Mouse (Mus musculus): ENCODE data around the gene Usp15. TPM values are rescaled to one million over a fixed set of nuclear protein-coding genes. Genes with fewer than 3 reads are reported as not detected.

Gene Usp15
- polyA plus RNA-seq, 1 experiment, result 175 TPM

DNA sequence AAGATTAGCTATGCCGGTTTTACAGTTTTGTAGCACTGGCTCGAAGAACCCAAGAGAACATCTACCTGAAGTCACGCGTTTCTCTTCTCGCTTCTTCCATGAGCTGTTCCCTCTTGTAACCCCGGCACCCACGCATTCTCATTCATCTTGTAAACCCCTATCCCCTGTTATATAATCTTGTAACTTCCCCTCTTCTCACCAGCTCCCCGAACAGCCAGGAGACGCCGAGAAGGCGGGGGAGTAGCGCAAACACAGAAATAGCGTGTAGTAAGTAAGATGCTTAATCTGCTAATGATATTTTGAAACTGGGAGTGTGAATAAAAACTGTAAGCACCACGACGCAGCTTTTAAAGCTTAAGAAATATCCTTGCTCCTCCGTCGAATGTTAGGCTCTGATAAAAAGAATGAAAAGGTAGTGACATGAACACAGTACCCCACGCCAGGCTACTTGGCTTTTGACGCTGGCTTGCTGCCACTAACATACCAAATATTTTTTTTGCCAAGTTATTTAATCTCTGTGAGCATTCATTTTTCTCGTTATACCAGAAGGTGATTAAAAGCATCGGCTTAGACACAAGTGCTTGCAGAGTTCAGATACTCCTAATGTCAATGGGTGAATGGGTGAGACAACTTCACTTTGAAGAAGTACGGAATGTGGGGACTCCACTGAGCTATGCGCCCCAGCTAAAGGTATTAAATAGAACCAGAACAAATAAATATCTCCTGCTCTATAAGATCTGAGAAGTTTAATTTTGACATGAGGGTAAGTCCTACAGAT is 5.4 kb upstream of the Usp15 start:
- H3K27me3 ChIP-seq (ENCODE audit: control insufficient read depth, insufficient read depth, low read length, poor library complexity, severe bottlenecking), result no peaks in the 10 kb centered on the region
- H3K9me3 ChIP-seq (replicated peaks; ENCODE audit: control insufficient read depth, insufficient read depth, low read length, poor library complexity, severe bottlenecking), result no peaks in the 10 kb centered on the region
- H3K36me3 ChIP-seq (ENCODE audit: control insufficient read depth, insufficient read depth, low read length, poor library complexity, severe bottlenecking), result no peaks in the 10 kb centered on the region
- no peak overlapping the region for H3K4me3 ChIP-seq (ENCODE audit: low read depth, low read length)
- H3K27ac ChIP-seq (ENCODE audit: insufficient read depth, low read length), result no peak overlapping the region
- TF ChIP-seq EP300 (IDR thresholded peaks at IDR 0.05; ENCODE audit: insufficient read depth, low read depth, low read length) (no peak), CTCF (IDR thresholded peaks at IDR 0.05; ENCODE audit: low read depth, low read length) (no peak), POLR2A (IDR thresholded peaks at IDR 0.05; ENCODE audit: insufficient read depth, low read length) (no peak)
- H3K9ac ChIP-seq (ENCODE audit: low read depth, poor library complexity, severe bottlenecking), result no peak overlapping the region
- H3K4me1 ChIP-seq (ENCODE audit: control insufficient read depth, insufficient read depth, low read length), result peaks cover 2% of the 10 kb centered on the region

DNA sequence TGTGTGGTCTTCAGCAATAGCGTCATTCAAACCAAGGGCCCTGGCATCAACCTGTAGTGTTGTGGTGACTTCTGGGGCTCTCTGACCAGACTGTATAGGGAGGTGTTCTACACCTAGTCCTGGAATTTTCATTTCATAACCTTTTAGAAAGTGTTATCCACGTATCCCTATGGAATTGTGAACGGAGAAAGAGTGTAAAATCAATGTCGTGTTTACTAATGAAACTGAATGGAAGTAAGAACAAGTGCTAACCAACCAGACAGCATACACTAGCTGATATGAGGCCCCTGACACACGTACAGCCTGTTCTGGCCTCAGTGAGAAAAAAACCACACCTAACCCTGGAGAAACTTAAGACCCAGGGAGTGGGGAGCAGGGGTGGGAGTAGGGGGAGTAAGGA is 4.6 kb upstream of the Usp15 start:
- Histone ChIP-seq H3K4me3 (ENCODE audit: low read depth, low read length) (no peak overlapping the region), H3K27me3 (ENCODE audit: control insufficient read depth, insufficient read depth, low read length, poor library complexity, severe bottlenecking) (no peaks in the 10 kb centered on the region), H3K9ac (ENCODE audit: low read depth, poor library complexity, severe bottlenecking) (no peak overlapping the region), H3K36me3 (ENCODE audit: control insufficient read depth, insufficient read depth, low read length, poor library complexity, severe bottlenecking) (no peaks in the 10 kb centered on the region), H3K9me3 (replicated peaks; ENCODE audit: control insufficient read depth, insufficient read depth, low read length, poor library complexity, severe bottlenecking) (no peaks in the 10 kb centered on the region), H3K27ac (ENCODE audit: insufficient read depth, low read length) (no peak overlapping the region), H3K4me1 (ENCODE audit: control insufficient read depth, insufficient read depth, low read length) (peaks cover 2% of the 10 kb centered on the region)
- TF ChIP-seq EP300 (IDR thresholded peaks at IDR 0.05; ENCODE audit: insufficient read depth, low read depth, low read length) (no peak), POLR2A (IDR thresholded peaks at IDR 0.05; ENCODE audit: insufficient read depth, low read length) (no peak), CTCF (IDR thresholded peaks at IDR 0.05; ENCODE audit: low read depth, low read length) (no peak)

DNA sequence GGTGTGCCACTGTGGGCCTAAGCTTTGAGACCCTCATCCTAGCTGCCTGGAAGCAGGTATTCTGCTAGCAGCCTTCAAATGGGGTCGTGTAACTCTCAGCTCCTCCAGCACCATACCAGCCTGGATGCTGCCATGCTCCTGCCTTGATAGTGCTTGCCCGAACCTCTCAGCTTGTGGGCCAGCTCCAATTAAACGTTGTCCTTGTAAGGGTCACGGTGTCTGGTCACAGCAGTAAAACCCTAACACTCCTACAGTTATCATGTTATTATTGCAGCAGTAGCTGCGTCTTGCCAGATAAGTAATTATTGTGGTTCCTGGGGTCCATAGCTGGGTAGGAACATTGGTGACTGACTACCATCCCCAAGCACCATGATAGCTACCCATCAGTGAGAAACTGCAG is 4.2 kb upstream of the Usp15 start:
- H3K9ac ChIP-seq (ENCODE audit: low read depth, poor library complexity, severe bottlenecking), result no peak overlapping the region
- H3K27me3 ChIP-seq (ENCODE audit: control insufficient read depth, insufficient read depth, low read length, poor library complexity, severe bottlenecking), result no peaks in the 10 kb centered on the region
- H3K4me3 ChIP-seq (ENCODE audit: low read depth, low read length), result no peak overlapping the region
- no peaks in the 10 kb centered on the region for H3K36me3 ChIP-seq (ENCODE audit: control insufficient read depth, insufficient read depth, low read length, poor library complexity, severe bottlenecking)
- no peak overlapping the region for H3K27ac ChIP-seq (ENCODE audit: insufficient read depth, low read length)
- no peak for TF ChIP-seq CTCF (IDR thresholded peaks at IDR 0.05; ENCODE audit: low read depth, low read length)
- no peak for TF ChIP-seq POLR2A (IDR thresholded peaks at IDR 0.05; ENCODE audit: insufficient read depth, low read length)
- no peak for TF ChIP-seq EP300 (IDR thresholded peaks at IDR 0.05; ENCODE audit: insufficient read depth, low read depth, low read length)
- no peaks in the 10 kb centered on the region for H3K9me3 ChIP-seq (replicated peaks; ENCODE audit: control insufficient read depth, insufficient read depth, low read length, poor library complexity, severe bottlenecking)
- H3K4me1 ChIP-seq (ENCODE audit: control insufficient read depth, insufficient read depth, low read length), result peaks cover 2% of the 10 kb centered on the region

DNA sequence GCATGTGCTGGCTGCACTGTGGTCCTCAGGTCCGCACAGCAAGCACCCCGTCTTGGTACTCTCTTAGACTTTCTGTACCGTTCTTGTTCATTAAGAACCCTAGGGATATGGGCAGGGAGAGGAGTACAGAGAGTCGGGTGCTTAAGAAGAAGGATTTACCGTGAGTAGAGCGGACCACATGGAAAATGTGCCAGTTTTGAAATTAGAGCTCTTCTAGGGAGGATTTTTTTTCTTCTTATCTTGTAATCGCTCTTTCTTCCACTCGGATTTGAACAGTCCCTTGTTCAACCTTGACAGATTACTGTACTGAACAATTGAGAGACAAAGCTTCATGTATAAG is 3.5 kb upstream of the Usp15 start:
- TF ChIP-seq CTCF (IDR thresholded peaks at IDR 0.05; ENCODE audit: low read depth, low read length), result no peak
- no peak for TF ChIP-seq EP300 (IDR thresholded peaks at IDR 0.05; ENCODE audit: insufficient read depth, low read depth, low read length)
- TF ChIP-seq POLR2A (IDR thresholded peaks at IDR 0.05; ENCODE audit: insufficient read depth, low read length), result no peak
- H3K4me3 ChIP-seq (ENCODE audit: low read depth, low read length), result no peak overlapping the region
- no peaks in the 10 kb centered on the region for H3K9me3 ChIP-seq (replicated peaks; ENCODE audit: control insufficient read depth, insufficient read depth, low read length, poor library complexity, severe bottlenecking)
- H3K4me1 ChIP-seq (ENCODE audit: control insufficient read depth, insufficient read depth, low read length), result peaks cover 2% of the 10 kb centered on the region
- no peak overlapping the region for H3K27ac ChIP-seq (ENCODE audit: insufficient read depth, low read length)
- H3K27me3 ChIP-seq (ENCODE audit: control insufficient read depth, insufficient read depth, low read length, poor library complexity, severe bottlenecking), result no peaks in the 10 kb centered on the region
- H3K9ac ChIP-seq (ENCODE audit: low read depth, poor library complexity, severe bottlenecking), result no peak overlapping the region
- H3K36me3 ChIP-seq (ENCODE audit: control insufficient read depth, insufficient read depth, low read length, poor library complexity, severe bottlenecking), result no peaks in the 10 kb centered on the region

DNA sequence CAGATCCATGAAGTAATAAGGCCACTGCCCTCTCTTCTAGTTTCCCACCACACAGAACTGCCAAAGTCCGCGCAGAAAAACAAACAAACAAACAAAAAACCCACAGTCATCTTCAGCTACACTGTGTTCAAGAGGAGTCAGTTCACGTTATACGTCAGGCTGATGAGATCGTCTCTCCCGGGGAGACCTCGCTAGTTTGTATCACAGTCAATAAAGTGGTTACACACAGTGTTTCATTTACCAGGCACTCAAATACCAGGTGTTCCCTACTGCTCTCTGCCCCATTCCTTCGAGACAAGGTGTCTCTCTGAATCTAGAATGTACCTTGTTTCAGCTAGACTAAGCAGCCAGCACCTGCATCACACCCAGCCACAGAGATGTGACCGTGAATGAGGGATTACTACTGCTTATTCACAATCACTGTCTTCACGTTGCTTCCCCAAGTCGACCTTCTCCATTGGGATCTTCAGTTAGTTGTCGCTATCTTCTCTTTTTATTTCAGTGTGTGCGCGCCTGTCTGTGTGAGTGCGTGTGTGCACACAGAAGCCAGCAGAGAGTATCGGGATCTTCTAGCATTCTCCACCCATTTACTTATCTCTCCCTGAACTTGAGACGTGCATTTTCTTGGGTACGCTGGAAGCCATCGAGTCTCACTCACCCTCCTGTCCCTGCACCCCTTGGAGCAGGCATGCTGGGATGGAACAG is 3.0 kb upstream of the Usp15 start:
- TF ChIP-seq POLR2A (IDR thresholded peaks at IDR 0.05; ENCODE audit: insufficient read depth, low read length) (no peak), CTCF (IDR thresholded peaks at IDR 0.05; ENCODE audit: low read depth, low read length) (no peak)
- peaks cover 2% of the 10 kb centered on the region for H3K4me1 ChIP-seq (ENCODE audit: control insufficient read depth, insufficient read depth, low read length)
- no peak overlapping the region for H3K27ac ChIP-seq (ENCODE audit: insufficient read depth, low read length)
- no peaks in the 10 kb centered on the region for H3K9me3 ChIP-seq (replicated peaks; ENCODE audit: control insufficient read depth, insufficient read depth, low read length, poor library complexity, severe bottlenecking)
- no peak overlapping the region for H3K4me3 ChIP-seq (ENCODE audit: low read depth, low read length)
- H3K27me3 ChIP-seq (ENCODE audit: control insufficient read depth, insufficient read depth, low read length, poor library complexity, severe bottlenecking), result no peaks in the 10 kb centered on the region
- no peak overlapping the region for H3K9ac ChIP-seq (ENCODE audit: low read depth, poor library complexity, severe bottlenecking)
- no peaks in the 10 kb centered on the region for H3K36me3 ChIP-seq (ENCODE audit: control insufficient read depth, insufficient read depth, low read length, poor library complexity, severe bottlenecking)

DNA sequence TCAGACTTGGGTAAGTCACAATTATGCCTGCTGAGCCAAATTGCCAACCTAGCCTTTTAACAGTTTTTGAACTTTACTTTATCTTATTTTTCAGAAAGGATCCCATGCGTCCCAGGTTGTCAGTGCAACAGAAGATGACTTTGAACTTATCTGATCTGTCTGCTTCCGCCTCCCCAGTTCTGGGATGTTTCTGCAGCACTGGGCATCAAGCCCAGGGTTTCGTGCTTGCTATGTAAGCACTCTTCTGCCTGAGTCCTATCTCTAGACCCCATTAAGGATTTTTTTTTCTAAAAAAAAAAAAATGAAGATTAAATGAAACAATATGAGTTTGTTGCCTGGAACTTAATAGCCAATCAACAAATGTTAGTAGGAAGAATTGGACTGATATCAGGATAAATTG is 2.3 kb upstream of the Usp15 start:
- TF ChIP-seq POLR2A (IDR thresholded peaks at IDR 0.05; ENCODE audit: insufficient read depth, low read length) (no peak), CTCF (IDR thresholded peaks at IDR 0.05; ENCODE audit: low read depth, low read length) (no peak), EP300 (IDR thresholded peaks at IDR 0.05; ENCODE audit: insufficient read depth, low read depth, low read length) (no peak)
- no peak overlapping the region for H3K27ac ChIP-seq (ENCODE audit: insufficient read depth, low read length)
- peaks cover 2% of the 10 kb centered on the region for H3K4me1 ChIP-seq (ENCODE audit: control insufficient read depth, insufficient read depth, low read length)
- no peak overlapping the region for H3K9ac ChIP-seq (ENCODE audit: low read depth, poor library complexity, severe bottlenecking)
- no peaks in the 10 kb centered on the region for H3K27me3 ChIP-seq (ENCODE audit: control insufficient read depth, insufficient read depth, low read length, poor library complexity, severe bottlenecking)
- H3K36me3 ChIP-seq (ENCODE audit: control insufficient read depth, insufficient read depth, low read length, poor library complexity, severe bottlenecking), result no peaks in the 10 kb centered on the region
- H3K9me3 ChIP-seq (replicated peaks; ENCODE audit: control insufficient read depth, insufficient read depth, low read length, poor library complexity, severe bottlenecking), result no peaks in the 10 kb centered on the region
- H3K4me3 ChIP-seq (ENCODE audit: low read depth, low read length), result no peak overlapping the region

Measured in ES-Bruce4 (cell line).